Mouse (Mus musculus) left cerebral cortex, adult 11 months (tissue): ENCODE data around the gene Ankrd2.

ENCODE experiments used
- DNase-seq: peaks from one replicate; pipeline ENCODE4 v3.0.0; 2022; ENCODE audit warnings: low spot score

Gene Ankrd2

GRCm38 (mm10) chr19:42035456-42036248 lies at the start of gene Ankrd2:
Gene Ankrd2 (plus strand): TSS chr19:42036000.
- peak; percentile 57 for DNase-seq

DNA sequence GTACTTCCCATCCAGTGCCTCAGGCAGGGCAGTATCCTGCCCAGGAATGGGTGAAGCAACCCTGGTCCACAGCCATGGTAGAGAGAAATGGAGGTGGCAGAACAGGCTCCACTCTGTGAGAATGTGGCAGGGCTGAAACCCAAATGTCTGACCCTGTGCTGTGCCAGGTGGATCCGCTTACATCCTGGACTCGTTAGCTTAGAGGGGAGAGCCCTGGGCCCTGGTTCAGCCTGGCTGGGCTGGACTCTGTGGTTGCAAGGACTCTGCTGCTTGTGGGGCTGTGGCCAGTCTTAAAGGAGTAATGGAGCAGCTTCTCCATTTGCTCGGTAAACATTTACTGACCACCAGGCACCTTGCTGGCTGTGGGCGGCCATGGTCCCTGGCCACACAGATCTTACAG lies 48.6 kb upstream of the Ankrd2 start:
- DNase-seq, result no peak

DNA sequence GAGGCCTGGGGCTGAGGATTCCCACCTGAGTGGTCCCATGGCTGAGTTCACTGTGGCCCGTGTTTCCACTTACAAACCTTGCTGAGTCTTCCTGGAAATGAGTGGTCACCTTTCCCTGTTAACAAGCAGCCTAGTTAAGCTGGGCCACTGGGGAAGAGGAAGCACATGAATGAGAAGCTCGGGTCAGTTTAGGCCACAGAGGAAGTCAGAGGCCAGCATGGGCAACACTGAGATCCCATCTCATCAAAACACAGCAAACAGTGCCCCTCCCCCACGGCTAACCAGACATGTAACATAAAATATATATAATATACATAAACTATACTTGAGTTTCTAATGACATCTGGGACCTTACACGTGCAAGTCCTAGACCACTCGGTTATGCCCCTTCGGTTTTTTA lies 46.0 kb upstream of the Ankrd2 start:
- no peak for DNase-seq

DNA sequence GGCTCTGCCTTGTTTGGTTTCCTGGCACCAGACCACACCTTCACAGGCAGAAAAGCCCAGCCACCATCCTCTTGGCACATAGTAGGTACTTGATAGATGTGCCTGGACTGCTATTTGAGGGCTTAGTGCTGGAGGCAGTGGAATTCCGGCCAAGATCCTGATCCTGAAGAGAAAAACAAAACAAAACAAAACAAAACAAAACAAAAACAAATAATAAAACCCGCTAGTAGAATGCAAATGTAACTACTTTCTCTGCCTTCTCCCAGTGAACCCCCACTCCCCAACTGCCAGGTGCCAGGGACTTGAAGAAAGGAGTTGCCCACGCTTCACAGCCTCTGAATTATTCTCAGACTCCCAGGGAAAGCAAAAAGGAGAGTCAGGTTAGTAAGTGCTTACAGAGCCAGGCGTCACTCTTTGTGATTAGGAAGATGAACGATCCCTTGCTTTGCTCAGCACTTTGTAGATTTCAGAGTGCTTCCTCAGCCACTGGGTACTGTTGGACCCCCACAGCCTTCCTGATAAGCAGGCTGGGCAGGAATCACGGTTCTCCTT lies 43.8 kb upstream of the Ankrd2 start:
- DNase-seq, result no peak

- DNase-seq, result no peak
Measured at GRCm38 (mm10) chr19:41992971-41993370, 42.8 kb upstream of the Ankrd2 start.

GRCm38 (mm10) chr19:41993484-41993883 lies 42.3 kb upstream of the Ankrd2 start:
- no peak for DNase-seq

DNA sequence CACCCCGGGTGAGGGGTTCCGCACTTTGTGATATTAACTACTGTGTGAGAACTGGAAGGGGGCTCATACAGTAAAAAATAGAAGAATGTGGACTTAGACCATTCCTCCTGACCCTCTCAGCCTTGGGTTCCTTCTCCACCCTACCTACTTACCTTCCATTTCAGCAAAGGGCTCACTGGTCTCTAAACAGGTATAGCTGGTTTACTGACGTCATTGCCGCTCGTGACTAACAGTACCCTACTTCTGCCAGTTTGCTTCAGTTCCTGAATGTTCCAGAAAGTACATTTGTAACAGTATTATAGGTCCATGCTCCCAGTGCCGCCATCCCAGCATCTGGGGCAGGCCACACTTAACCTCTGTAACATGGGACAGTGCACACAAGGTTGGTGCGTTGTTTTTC lies 41.8 kb upstream of the Ankrd2 start:
- no peak for DNase-seq

DNA sequence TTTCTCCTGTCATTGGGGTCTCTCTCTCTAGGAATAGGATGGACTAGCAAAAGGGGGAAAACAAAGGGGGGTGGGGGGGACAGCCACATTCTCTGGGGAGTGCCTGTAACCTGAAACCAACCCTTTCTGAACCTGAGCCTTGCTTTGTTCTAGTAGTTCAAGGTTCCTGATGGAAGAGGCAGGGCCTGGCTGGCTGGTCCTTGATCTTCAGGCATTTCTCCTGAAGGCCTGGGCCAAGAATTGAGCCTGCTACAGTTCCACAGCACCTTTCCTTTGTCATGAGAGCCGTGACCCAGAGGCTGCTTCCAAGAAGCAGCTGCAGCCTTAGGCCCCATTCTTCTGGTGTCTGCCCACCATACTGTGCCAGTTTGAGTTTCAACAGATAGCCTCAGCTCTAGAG lies 40.3 kb upstream of the Ankrd2 start:
- no peak for DNase-seq

DNA sequence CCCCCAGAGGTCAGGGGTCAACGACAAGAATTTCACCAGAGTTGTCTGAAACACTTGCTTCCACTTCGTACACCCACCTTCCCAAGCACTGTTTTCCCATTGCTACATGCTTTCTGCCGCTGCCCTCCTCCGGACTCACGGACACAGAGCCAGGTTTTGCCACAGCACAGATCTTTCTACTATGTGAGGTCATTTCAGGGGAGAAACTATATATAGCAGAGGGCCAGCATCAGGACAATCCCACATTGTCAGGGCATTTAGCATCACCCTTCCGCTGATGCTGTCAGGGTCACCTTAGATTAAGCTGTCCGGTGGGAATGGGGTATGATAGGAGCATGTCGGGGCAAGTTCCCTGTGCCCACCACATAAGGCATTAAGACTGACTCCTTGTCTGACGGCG lies 38.7 kb upstream of the Ankrd2 start:
- DNase-seq, result no peak

DNA sequence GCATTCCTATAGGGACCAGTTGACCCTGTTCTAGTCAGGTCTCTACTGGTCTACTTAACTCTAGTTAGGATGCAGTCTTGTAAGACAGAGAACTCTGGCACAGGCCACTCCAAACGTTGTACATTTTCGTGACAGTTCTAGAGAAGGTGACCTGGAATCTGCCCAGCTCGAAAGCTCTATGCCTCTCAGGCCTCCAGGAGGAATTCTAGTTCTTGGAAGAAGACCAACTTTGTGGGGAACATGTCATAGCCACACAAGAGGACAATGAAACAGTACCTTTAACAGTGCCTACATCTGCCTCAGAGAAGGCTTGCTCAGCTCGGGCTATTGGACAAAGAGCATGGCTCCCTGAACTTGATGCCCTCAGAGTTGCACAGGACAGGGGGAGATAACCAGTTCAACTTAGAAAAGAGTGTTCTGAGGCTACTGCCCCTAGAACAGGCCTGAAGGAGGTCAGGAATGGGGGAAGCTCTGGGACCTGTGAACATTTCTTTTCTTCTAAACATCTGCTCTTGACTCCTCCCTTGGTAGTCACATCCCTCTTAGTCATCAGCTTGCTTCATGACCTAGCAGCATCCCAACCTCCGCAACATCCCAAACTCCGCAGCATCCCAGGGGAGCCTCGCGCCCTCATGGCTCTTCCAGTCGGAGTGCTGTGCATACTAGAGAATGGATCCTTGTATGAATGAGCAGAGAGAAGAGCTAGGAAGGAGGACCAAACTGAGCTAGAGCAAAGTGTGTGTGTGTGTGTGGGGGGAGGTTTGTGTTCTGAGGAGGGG lies 36.8 kb upstream of the Ankrd2 start:
- DNase-seq, result no peak

GRCm38 (mm10) chr19:41999688-42000283 lies 36.0 kb upstream of the Ankrd2 start:
- DNase-seq, result no peak

DNA sequence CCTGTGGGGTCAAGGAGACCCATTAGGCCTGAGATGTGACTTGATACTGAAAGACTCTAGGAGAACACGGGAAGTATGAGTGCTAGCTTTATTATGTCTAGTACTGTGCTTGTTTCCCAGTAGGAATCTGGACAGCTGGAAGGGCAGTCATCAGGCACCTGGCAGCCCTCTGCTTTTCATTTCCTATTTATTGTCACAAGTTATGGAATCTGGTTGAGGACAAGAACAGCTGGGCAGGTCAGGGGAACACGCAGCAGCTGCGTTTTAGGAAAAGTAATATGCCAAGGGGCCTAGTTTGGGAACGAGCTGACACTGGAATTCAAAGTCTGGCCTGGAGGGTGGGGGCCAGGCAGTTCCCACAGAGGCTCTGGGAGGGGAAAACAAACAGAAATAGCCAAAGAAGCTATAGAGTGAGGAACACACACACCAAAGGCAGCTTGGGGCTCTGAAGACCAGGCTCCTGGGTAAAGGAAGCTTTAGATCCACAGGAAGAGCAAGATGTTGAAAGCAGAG lies 35.3 kb upstream of the Ankrd2 start:
- DNase-seq, result no peak

DNA sequence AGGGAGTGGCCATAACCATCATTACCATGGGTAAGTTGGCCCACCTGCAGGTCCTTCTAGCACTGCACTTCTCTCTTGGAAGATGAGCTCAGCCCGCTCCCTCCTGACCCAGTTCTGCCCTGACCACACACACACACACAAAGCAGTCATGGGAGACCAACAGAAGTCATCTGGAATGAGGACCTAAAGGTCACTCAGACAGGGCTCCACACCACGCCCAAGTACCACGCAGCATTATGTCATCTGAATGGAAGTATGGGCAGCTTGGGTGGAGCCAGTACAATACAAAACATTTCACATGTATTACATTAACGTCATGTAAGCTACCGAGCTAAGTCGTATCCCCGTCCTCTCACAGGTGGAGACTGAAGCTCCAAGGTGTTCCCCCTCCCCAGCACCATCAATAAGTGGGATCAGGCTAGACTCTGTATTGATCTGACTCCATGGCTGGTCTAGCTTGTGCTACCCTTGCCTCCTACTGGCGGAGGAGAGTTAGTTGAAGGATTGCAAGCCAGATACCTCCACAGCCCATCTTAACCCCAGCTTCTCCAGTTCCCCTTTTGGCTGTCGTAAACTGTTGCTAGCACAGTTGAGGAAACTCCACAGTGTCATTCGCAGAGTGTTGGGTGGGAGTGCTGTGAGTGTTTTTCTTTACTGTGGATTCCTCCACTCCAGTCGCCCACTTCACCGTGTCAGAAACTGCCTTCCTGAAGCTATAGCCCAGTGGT lies 34.4 kb upstream of the Ankrd2 start:
- DNase-seq, result no peak

- no peak for DNase-seq
Measured at GRCm38 (mm10) chr19:42004258-42004657, 31.5 kb upstream of the Ankrd2 start.

DNA sequence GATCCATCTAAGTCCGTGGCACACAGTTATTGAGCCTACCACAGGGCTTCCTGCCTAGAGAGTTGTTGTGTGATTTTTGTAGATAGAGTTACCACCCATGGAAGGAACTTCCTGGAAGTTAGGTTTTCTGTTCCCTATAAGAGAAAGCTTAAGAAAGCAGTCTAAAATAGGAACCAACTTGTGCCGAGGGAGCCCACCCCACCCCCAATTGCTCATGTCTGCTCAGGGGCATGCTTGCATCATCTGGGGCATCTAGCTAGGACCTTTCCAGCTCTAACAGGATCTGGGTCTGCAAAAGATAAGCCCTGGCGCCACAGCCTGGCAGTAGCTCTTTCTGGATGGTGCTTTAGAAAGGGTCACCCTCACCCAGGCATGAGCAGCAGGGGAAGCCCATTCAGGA lies 30.2 kb upstream of the Ankrd2 start:
- DNase-seq, result no peak

DNA sequence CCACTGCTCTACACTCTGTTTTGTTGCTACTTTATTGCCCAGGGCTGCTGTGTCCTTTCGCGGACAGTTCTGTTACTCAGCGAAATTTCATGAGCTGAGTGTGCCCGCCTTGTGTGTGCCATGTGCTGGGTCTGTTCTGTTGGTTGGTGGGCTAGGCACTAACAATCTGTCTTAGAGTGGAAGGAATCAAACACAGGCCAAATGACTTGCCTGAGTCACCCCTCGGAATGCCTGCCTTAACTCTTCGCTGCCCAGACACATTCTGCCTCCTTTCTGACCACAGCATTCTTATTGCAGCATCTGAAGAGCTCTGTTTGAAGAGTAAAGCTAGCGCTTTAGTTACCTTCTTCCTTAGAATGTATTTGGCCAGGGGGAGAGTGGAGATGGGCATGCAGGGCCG lies 29.2 kb upstream of the Ankrd2 start:
- no peak for DNase-seq

DNA sequence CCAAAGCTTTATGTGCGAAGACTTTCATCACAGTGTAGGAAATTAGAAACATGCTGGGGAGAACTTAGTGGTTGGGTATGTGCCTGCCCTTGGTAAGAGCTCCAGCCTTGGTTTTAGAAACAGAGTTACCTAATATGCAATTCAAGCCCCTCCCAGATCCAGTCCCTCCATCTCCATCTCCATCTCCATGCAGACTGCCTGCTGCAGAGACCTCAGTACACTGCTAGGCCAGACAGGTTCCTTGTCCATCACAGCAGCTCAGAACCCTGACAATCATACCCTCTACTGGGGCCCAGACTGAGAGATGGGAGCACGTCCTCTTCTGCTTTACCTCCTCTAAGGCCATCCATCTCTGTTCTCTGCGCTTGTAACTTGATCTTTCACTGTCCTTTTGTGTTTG lies 27.2 kb upstream of the Ankrd2 start:
- DNase-seq, result no peak

- DNase-seq, result no peak
Measured at GRCm38 (mm10) chr19:42009067-42009466, 26.7 kb upstream of the Ankrd2 start.

DNA sequence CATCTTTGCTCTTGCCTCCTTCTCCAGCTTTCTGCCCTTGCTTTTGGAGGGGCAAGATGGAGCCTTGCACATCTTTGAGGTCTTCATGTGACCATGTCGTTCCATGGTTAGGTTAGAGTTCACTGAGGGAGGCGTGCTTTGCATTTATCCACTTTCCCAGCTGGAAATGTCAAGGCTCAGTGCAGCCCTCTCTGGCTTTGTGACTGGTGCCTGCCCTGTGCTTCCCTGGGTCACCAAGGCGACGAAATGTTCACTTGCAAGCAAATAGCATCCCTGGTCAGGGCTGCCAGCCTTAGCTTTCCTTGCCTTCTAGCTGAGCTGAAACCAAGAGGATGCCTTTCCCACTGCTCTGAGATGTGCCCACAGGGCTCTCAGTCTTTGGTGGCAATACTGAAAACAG lies 25.4 kb upstream of the Ankrd2 start:
- no peak for DNase-seq

- no peak for DNase-seq
Measured at GRCm38 (mm10) chr19:42011123-42011522, 24.7 kb upstream of the Ankrd2 start.

DNA sequence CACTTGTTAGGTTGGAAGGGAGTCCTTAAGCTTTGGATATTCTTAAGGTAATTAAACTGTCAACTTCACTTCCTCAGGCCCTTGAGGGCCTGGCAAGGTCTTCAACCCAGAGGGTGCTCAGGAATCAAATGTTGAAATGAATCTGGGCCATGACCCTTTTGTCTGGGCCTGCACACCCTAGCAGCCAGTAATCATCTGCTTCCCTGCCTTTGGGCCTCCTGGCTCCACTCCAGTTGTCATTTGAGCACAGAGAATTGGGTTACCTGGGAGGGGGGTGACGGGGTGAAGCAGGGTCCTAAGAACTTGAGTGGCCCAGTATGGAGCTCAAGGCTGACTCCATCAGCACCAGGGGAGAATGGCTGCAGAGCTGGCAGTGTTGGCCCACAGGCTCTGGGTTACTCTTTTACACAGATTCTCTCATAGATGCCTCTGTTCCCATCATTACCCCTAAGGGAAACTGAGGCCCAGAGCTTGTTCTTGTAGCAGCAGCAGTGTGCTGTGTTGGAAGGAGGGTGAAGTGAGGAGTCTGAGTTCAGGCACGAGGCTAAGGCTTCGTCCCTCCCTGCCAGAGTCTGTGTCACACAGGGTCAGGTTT lies 21.5 kb upstream of the Ankrd2 start:
- no peak for DNase-seq

DNA sequence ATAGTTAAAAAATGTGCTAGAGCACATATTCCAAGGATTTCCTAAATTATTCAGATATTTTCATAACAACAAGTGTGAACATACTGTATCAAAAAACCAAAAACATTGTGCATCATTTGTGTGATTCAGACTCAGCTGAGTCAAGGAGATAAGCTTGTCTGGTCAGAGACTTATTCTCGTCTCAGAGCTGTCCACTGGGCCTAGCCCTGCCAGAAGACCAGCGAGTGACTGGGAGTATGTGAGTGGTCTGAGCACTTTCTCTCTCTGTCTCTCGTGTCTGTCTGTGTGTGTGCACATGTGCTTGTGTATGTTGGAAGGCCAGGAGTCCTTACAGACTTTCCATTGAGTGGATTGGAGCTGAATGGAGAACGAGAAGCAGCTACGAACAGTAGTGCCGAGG lies 20.8 kb upstream of the Ankrd2 start:
- DNase-seq, result no peak
